Mouse (Mus musculus) hindbrain, embryonic 12.5 days (tissue): ENCODE measurements around the gene Cphx1. TPM values are rescaled to one million over a fixed set of nuclear protein-coding genes. Genes with fewer than 3 reads are reported as not detected.
"Not testable (repeated sequence)": the region's sequence is repeated elsewhere in the genome, so short reads cannot be mapped to it uniquely, and the experiment has no call there.

Source experiments
- ATAC-seq: fragments of 200-750 bp; cut with Nextera tagmentation; 2 replicates; pipeline ENCODE4 v1.8.0; 2017; ENCODE audit warnings: moderate TSS enrichment; ENCODE audit not compliant: low FRiP score
- H3K27ac ChIP-seq: fragments of 300-500 bp; sonication (generic); 2 replicates; pipeline ENCODE4 v1.5.1; 2016; ENCODE audit warnings: mild to moderate bottlenecking
- H3K27me3 ChIP-seq: fragments of 300-500 bp; sonication (generic); 2 replicates; pipeline ENCODE4 v1.6.1; 2016; ENCODE audit warnings: mild to moderate bottlenecking
- H3K36me3 ChIP-seq: fragments of 300-500 bp; sonication (generic); 2 replicates; pipeline ENCODE4 v1.6.1; 2016; ENCODE audit warnings: mild to moderate bottlenecking
- H3K4me1 ChIP-seq: fragments of 300-500 bp; sonication (generic); 2 replicates; pipeline ENCODE4 v1.6.1; 2016
- H3K4me2 ChIP-seq: fragments of 300-500 bp; sonication (generic); replicated peaks from 2 replicates; pipeline ENCODE4 v1.6.1; 2016; ENCODE audit warnings: mild to moderate bottlenecking
- H3K4me3 ChIP-seq: fragments of 300-500 bp; sonication (generic); 2 replicates; pipeline ENCODE4 v1.5.1; 2016; ENCODE audit warnings: mild to moderate bottlenecking
- H3K9ac ChIP-seq: fragments of 300-500 bp; sonication (generic); 2 replicates; pipeline ENCODE4 v1.6.1; 2016; ENCODE audit warnings: mild to moderate bottlenecking, moderate library complexity
- H3K9me3 ChIP-seq: fragments of 300-500 bp; sonication (generic); replicated peaks from 2 replicates; pipeline ENCODE4 v1.6.1; 2016; ENCODE audit warnings: mild to moderate bottlenecking
- WGBS: fragments of 180-500 bp; shearing (Covaris S2); methylation state at CpG from one replicate; pipeline ENCODE4 v1.1.7; 2016; 5-methylcytosine and 5-hydroxymethylcytosine counted together
- polyA plus RNA-seq: library from polyadenylated mRNA; unstranded; fragments of >200 nt; fragmentation: Nextera tagmentation; extraction: Ambion mirVana; gene quantifications from 2 replicates; pipeline ENCODE4 v1.2.1, GENCODE M21; 2016

Gene Cphx1
- polyA plus RNA-seq, 1 experiment from 2014 or later = not detected

DNA sequence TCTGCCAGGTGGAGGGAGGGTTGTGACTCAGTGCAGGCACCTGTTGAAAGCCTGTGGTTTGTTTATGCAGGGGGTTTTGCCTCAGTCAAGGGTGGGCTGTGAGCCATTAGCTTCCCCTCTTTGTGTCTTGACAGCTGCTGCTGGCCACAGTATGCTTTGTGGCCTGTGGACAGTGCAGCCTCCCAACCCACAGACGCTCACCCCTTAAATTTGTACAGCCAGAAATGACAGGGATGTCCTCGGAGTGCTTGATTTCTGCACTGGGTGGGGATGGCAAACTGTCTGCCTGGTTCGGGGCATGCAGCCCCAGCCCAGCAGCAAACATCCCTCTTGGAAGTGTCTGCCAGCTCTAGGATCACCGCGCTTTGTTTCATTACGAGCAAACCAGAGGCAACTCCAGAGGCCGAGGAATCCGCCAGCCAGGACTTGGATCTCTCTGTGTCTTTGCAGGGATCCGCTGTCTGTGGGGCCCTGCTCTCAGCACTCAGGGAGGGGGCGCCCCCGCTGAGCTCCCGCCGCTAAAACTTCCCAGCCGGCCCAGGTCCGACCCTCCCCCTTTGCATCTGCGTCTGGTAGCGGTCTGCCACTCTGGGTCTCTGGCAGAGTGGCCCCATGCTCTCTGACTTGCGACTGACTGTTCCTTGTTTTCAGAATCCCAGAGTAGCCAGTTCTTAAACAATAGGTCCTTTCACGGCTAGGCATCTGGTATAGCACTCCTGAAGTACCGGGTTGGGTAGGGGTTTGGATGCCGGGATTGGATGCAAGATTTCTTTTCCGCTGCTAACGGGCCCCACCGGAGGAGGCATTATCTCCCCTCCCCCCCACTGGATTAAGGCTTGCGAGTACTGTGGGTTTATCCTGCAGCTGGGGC lies 40.5 kb downstream of the Cphx1 start, which contains the start of gene Duxbl1:
Duxbl1 (plus strand) TSS at position 207 of the 871 bp plus-strand sequence.
- WGBS = no CpG with 5 or more reads among the region's 25 CpGs
- ATAC-seq = peak; percentile 92
- H3K36me3 ChIP-seq, H3K27me3 ChIP-seq, H3K4me1 ChIP-seq, H3K9me3 ChIP-seq, H3K9ac ChIP-seq: not testable (repeated sequence)
- peak within 1 kb of the TSS; percentile 91 for H3K27ac ChIP-seq
- H3K4me3 ChIP-seq = peak within 1 kb of the TSS; percentile 22; the same call in 1 of the 2 replicates
- peak within 1 kb of the TSS; percentile 38 for H3K4me2 ChIP-seq

DNA sequence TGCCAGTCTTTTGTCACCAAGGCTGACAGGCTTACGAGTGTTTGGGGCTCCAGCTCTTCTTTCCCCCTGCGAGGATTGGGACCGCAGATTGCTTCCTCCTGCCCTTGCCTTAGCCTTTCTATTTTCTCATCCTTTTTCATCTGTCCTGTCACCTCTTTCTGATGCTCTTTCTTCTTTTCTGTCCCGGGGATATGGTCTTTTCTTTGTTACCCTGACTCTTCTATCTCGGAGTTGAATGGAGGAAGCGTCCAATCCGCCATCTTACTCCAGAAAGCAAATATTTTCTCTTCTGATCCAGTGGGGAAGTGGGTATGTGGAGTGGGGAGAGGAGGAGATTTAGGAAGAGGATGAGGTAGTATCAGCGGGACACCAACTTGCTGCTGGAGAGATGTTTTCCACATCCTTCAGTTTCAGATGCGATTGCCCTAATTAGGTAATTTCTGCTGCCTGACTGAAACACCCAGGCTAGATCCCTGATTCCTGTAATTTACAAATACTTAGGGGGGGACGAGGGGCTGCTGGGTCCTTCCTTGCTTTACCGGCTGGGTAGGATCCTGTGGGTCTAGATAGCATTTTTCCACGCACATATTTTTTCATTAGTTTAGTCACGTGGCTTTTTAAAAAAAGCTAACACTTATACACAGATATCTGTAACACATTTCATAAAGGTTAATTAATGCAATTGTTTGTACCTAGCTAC lies 41.3 kb downstream of the Cphx1 start:
- not testable (repeated sequence) for H3K9me3 ChIP-seq, H3K36me3 ChIP-seq, H3K27me3 ChIP-seq, H3K9ac ChIP-seq, H3K4me1 ChIP-seq
- Histone ChIP-seq H3K4me3 (peak overlapping the region; percentile 22; the same call in 1 of the 2 replicates), H3K27ac (peak overlapping the region; percentile 91), H3K4me2 (peak overlapping the region; percentile 38)
- peak; percentile 48 for ATAC-seq
- 3% methylated on average over 8 of the region's 13 CpGs for WGBS

- not testable (repeated sequence) for H3K36me3 ChIP-seq, H3K9me3 ChIP-seq, H3K27ac ChIP-seq, H3K4me1 ChIP-seq, H3K4me2 ChIP-seq, H3K4me3 ChIP-seq, H3K27me3 ChIP-seq, ATAC-seq, H3K9ac ChIP-seq
- 69% methylated on average over 5 of the region's 9 CpGs for WGBS
These were observed 43.8 kb downstream of the Cphx1 start for GRCm38 (mm10) chr14:25981880-25982279.

Other genes with a start within 250 kb of the Cphx1 start
- gene Ppif, start 244.2 kb upstream of the Cphx1 start, polyA plus RNA-seq = 26.2 and 29.6 TPM in 2 replicates
- gene Zcchc24, start 169.3 kb upstream of the Cphx1 start, polyA plus RNA-seq = 25.1 and 31.5 TPM in 2 replicates
- 6.2 and 6.9 TPM in 2 replicates for gene Anxa11, start 96.1 kb upstream of the Cphx1 start, polyA plus RNA-seq
- not detected in 2 replicates for gene Plac9a, start 35.2 kb upstream of the Cphx1 start, polyA plus RNA-seq
- gene Tmem254a, start 10.6 kb upstream of the Cphx1 start, polyA plus RNA-seq = 2.0 and 2.2 TPM in 2 replicates
- gene Duxbl1, start 40.3 kb downstream of the Cphx1 start, polyA plus RNA-seq = 5.4 and 5.8 TPM in 2 replicates
- 4.0 and 4.5 TPM in 2 replicates for gene Gm9780, start 104.4 kb downstream of the Cphx1 start, polyA plus RNA-seq
- gene Tmem254c, start 129.1 kb downstream of the Cphx1 start, polyA plus RNA-seq = 16.0 and 26.0 TPM in 2 replicates
- not detected in 2 replicates for gene Cphx2, start 143.2 kb downstream of the Cphx1 start, polyA plus RNA-seq
- not detected in 2 replicates for gene Cphx3, start 144.0 kb downstream of the Cphx1 start, polyA plus RNA-seq
- gene Duxbl2, start 180.0 kb downstream of the Cphx1 start, polyA plus RNA-seq = 5.3 TPM in 1 of 2 replicates, not detected in the other
- gene Plac9b, start 244.2 kb downstream of the Cphx1 start, polyA plus RNA-seq = 5.5 and 8.2 TPM in 2 replicates